Mouse (Mus musculus) spleen, adult 2 months (tissue): ENCODE measurements around the gene Iscu.
"Not testable (repeated sequence)": the region's sequence is repeated elsewhere in the genome, so short reads cannot be mapped to it uniquely, and the experiment has no call there.

Source experiments
- CTCF ChIP-seq: fragments of 200-500 bp; IDR thresholded peaks from 2 replicates; pipeline ENCODE4 v1.5.1; 2011; ENCODE audit warnings: mild to moderate bottlenecking, inconsistent platforms; ENCODE audit not compliant: insufficient read depth, insufficient read length, insufficient replicate concordance; ENCODE audit errors: extremely low read depth
- POLR2A ChIP-seq: fragments of 200-500 bp; IDR thresholded peaks from 2 replicates; pipeline ENCODE4 v1.6.1; 2011; ENCODE audit warnings: low read depth, low read length, inconsistent platforms

DNA sequence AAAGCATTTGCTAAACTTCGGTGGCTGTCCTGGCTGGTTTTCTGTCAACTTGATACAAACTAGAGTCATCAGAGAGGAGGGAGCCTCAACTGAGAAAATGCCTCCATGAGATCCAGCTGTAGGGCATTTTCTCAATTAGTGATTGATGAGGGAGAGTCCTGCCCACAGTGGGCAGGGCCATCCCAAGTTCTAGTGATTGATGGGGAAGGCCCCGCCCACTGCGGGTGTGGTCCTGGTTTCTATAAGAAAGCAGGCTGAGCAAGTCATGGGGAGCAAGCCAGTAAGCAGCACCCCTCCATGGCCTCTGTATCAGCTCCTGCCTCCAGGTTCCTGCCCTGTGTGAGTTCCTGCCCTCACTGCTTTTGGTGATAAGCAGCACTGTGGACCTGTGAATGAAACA, 11.6 kb downstream of the Iscu start:
- not testable (repeated sequence) for TF ChIP-seq CTCF, POLR2A
